Mouse (Mus musculus): ENCODE results near the gene Tmem150c. TPM values are rescaled to one million over a fixed set of nuclear protein-coding genes. Genes with fewer than 3 reads are reported as not detected.

Gene Tmem150c
- polyA plus RNA-seq, 1 experiment, result 1.1 TPM

DNA sequence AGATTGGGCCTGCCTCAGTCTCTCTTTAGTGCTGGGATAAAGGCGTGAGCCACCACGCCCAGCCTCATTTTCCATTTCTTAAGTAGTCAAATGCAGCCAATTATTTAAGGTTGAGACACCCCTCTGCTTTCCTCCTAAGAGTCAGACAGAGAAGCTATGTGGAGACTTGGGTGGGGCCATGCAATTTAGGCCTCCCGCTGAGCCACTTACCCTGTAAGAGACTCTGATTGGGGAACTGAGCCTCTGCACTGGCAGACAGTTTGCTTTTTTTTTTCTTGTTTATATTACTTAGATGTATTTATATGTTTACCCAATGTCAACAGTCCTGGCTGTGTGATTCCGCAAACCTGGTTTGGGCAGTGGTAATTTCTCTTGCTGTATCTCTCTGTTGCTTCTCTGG is 115.6 kb downstream of the Tmem150c start:
- no peak overlapping the region for H3K4me3 ChIP-seq (ENCODE audit: low read depth, low read length)

DNA sequence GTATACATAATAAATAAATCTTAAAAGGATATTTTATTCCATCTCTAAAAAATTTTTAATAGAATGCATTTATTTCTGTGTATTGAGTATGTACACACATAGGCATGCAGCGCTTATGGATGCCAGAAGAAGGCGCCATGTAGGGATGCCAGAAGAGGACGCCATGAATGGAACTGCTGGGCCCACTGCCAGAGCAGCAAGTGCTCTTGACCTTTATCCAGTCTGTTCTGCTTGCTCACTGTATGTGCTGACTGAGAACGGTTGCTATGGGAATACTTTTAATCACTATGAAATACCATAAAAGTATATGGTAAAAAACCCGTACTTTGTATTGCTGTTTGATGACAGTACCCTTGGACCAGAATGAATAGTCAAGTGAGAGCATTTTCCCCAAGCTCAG is 116.2 kb downstream of the Tmem150c start:
- no peaks in the 10 kb centered on the region for H3K9me3 ChIP-seq (replicated peaks; ENCODE audit: control insufficient read depth, insufficient read depth, low read length, poor library complexity, severe bottlenecking)
- TF ChIP-seq EP300 (IDR thresholded peaks at IDR 0.05; ENCODE audit: insufficient read depth, low read depth, low read length), result no peak
- TF ChIP-seq CTCF (IDR thresholded peaks at IDR 0.05; ENCODE audit: low read depth, low read length), result no peak
- TF ChIP-seq POLR2A (IDR thresholded peaks at IDR 0.05; ENCODE audit: insufficient read depth, low read length), result no peak
- H3K9ac ChIP-seq (ENCODE audit: low read depth, poor library complexity, severe bottlenecking), result no peak overlapping the region
- peaks cover 7% of the 10 kb centered on the region for H3K4me1 ChIP-seq (ENCODE audit: control insufficient read depth, insufficient read depth, low read length)
- peak overlapping the region; percentile 93 for H3K27ac ChIP-seq (ENCODE audit: insufficient read depth, low read length)
- no peaks in the 10 kb centered on the region for H3K27me3 ChIP-seq (ENCODE audit: control insufficient read depth, insufficient read depth, low read length, poor library complexity, severe bottlenecking)
- H3K36me3 ChIP-seq (ENCODE audit: control insufficient read depth, insufficient read depth, low read length, poor library complexity, severe bottlenecking), result 0 out of 2 replicates have a peak, but pooled peaks cover 2% of the 10 kb centered on the region
- H3K4me3 ChIP-seq (ENCODE audit: low read depth, low read length), result no peak overlapping the region

More for the DNA sequence above, 115.6 kb downstream of the Tmem150c start:
- no peaks in the 10 kb centered on the region for H3K9me3 ChIP-seq (replicated peaks; ENCODE audit: control insufficient read depth, insufficient read depth, low read length, poor library complexity, severe bottlenecking)
- 0 out of 2 replicates have a peak, but pooled peaks cover 2% of the 10 kb centered on the region for H3K36me3 ChIP-seq (ENCODE audit: control insufficient read depth, insufficient read depth, low read length, poor library complexity, severe bottlenecking)
- H3K27me3 ChIP-seq (ENCODE audit: control insufficient read depth, insufficient read depth, low read length, poor library complexity, severe bottlenecking), result no peaks in the 10 kb centered on the region
- H3K27ac ChIP-seq (ENCODE audit: insufficient read depth, low read length), result peak overlapping the region; percentile 97
- no peak overlapping the region for H3K9ac ChIP-seq (ENCODE audit: low read depth, poor library complexity, severe bottlenecking)
- H3K4me1 ChIP-seq (ENCODE audit: control insufficient read depth, insufficient read depth, low read length), result peaks cover 10% of the 10 kb centered on the region
- TF ChIP-seq CTCF (IDR thresholded peaks at IDR 0.05; ENCODE audit: low read depth, low read length) (no peak), EP300 (IDR thresholded peaks at IDR 0.05; ENCODE audit: insufficient read depth, low read depth, low read length) (peak; percentile 71), POLR2A (IDR thresholded peaks at IDR 0.05; ENCODE audit: insufficient read depth, low read length) (no peak)

GRCm38 (mm10) chr5:100042467-100042866 is 117.1 kb downstream of the Tmem150c start:
- Histone ChIP-seq H3K4me3 (ENCODE audit: low read depth, low read length) (no peak overlapping the region), H3K36me3 (ENCODE audit: control insufficient read depth, insufficient read depth, low read length, poor library complexity, severe bottlenecking) (peaks cover 9% of the 10 kb centered on the region)
- no peak for TF ChIP-seq CTCF (IDR thresholded peaks at IDR 0.05; ENCODE audit: low read depth, low read length)
- no peak for TF ChIP-seq EP300 (IDR thresholded peaks at IDR 0.05; ENCODE audit: insufficient read depth, low read depth, low read length)
- no peak for TF ChIP-seq POLR2A (IDR thresholded peaks at IDR 0.05; ENCODE audit: insufficient read depth, low read length)

GRCm38 (mm10) chr5:100041272-100041671 is 118.3 kb downstream of the Tmem150c start:
- peak overlapping the region; percentile 31; the same call in 1 of the 2 replicates for H3K4me3 ChIP-seq (ENCODE audit: low read depth, low read length)
- no peaks in the 10 kb centered on the region for H3K9me3 ChIP-seq (replicated peaks; ENCODE audit: control insufficient read depth, insufficient read depth, low read length, poor library complexity, severe bottlenecking)
- TF ChIP-seq EP300 (IDR thresholded peaks at IDR 0.05; ENCODE audit: insufficient read depth, low read depth, low read length), result 0 out of 2 replicates have a peak, but pooled peaks have one; percentile 31
- no peak for TF ChIP-seq CTCF (IDR thresholded peaks at IDR 0.05; ENCODE audit: low read depth, low read length)
- no peaks in the 10 kb centered on the region for H3K27me3 ChIP-seq (ENCODE audit: control insufficient read depth, insufficient read depth, low read length, poor library complexity, severe bottlenecking)
- no peak overlapping the region for H3K27ac ChIP-seq (ENCODE audit: insufficient read depth, low read length)
- peaks cover 20% of the 10 kb centered on the region for H3K36me3 ChIP-seq (ENCODE audit: control insufficient read depth, insufficient read depth, low read length, poor library complexity, severe bottlenecking)
- H3K4me1 ChIP-seq (ENCODE audit: control insufficient read depth, insufficient read depth, low read length), result peaks cover 5% of the 10 kb centered on the region
- no peak overlapping the region for H3K9ac ChIP-seq (ENCODE audit: low read depth, poor library complexity, severe bottlenecking)

More at GRCm38 (mm10) chr5:100042467-100042866, 117.1 kb downstream of the Tmem150c start:
- H3K27me3 ChIP-seq (ENCODE audit: control insufficient read depth, insufficient read depth, low read length, poor library complexity, severe bottlenecking), result no peaks in the 10 kb centered on the region
- H3K27ac ChIP-seq (ENCODE audit: insufficient read depth, low read length), result peak overlapping the region; percentile 93
- H3K9me3 ChIP-seq (replicated peaks; ENCODE audit: control insufficient read depth, insufficient read depth, low read length, poor library complexity, severe bottlenecking), result no peaks in the 10 kb centered on the region
- H3K4me1 ChIP-seq (ENCODE audit: control insufficient read depth, insufficient read depth, low read length), result peaks cover 7% of the 10 kb centered on the region
- H3K9ac ChIP-seq (ENCODE audit: low read depth, poor library complexity, severe bottlenecking), result no peak overlapping the region

GRCm38 (mm10) chr5:100040281-100040784 is 119.3 kb downstream of the Tmem150c start:
- H3K9ac ChIP-seq (ENCODE audit: low read depth, poor library complexity, severe bottlenecking), result peak overlapping the region; percentile 98
- H3K9me3 ChIP-seq (replicated peaks; ENCODE audit: control insufficient read depth, insufficient read depth, low read length, poor library complexity, severe bottlenecking), result no peaks in the 10 kb centered on the region
- no peaks in the 10 kb centered on the region for H3K27me3 ChIP-seq (ENCODE audit: control insufficient read depth, insufficient read depth, low read length, poor library complexity, severe bottlenecking)
- peak overlapping the region; percentile 91 for H3K4me3 ChIP-seq (ENCODE audit: low read depth, low read length)
- H3K4me1 ChIP-seq (ENCODE audit: control insufficient read depth, insufficient read depth, low read length), result peaks cover 5% of the 10 kb centered on the region
- H3K27ac ChIP-seq (ENCODE audit: insufficient read depth, low read length), result peak overlapping the region; percentile 60
- TF ChIP-seq POLR2A (IDR thresholded peaks at IDR 0.05; ENCODE audit: insufficient read depth, low read length) (no peak), CTCF (IDR thresholded peaks at IDR 0.05; ENCODE audit: low read depth, low read length) (no peak)
- peaks cover 28% of the 10 kb centered on the region for H3K36me3 ChIP-seq (ENCODE audit: control insufficient read depth, insufficient read depth, low read length, poor library complexity, severe bottlenecking)

GRCm38 (mm10) chr5:100039602-100040142 is 119.9 kb downstream of the Tmem150c start, which contains the start of the genes Hnrnpdl and Enoph1:
Gene Hnrnpdl (minus strand): TSS chr5:100039664.
Gene Enoph1 (plus strand): TSS chr5:100039985.
- H3K9me3 ChIP-seq (replicated peaks; ENCODE audit: control insufficient read depth, insufficient read depth, low read length, poor library complexity, severe bottlenecking), result no peaks in the 10 kb centered on the region
- peaks cover 2% of the 10 kb centered on the region for H3K4me1 ChIP-seq (ENCODE audit: control insufficient read depth, insufficient read depth, low read length)
- peak within 1 kb of the TSS; percentile 98 for H3K9ac ChIP-seq (ENCODE audit: low read depth, poor library complexity, severe bottlenecking)
- H3K36me3 ChIP-seq (ENCODE audit: control insufficient read depth, insufficient read depth, low read length, poor library complexity, severe bottlenecking), result peaks cover 35% of the 10 kb centered on the region
- peak within 1 kb of the TSS; percentile 99 for H3K4me3 ChIP-seq (ENCODE audit: low read depth, low read length)
- TF ChIP-seq EP300 (IDR thresholded peaks at IDR 0.05; ENCODE audit: insufficient read depth, low read depth, low read length), result no peak
- peak; percentile 62 for TF ChIP-seq POLR2A (IDR thresholded peaks at IDR 0.05; ENCODE audit: insufficient read depth, low read length)
- H3K27ac ChIP-seq (ENCODE audit: insufficient read depth, low read length), result peak within 1 kb of the TSS; percentile 69
- no peaks in the 10 kb centered on the region for H3K27me3 ChIP-seq (ENCODE audit: control insufficient read depth, insufficient read depth, low read length, poor library complexity, severe bottlenecking)

Data from ES-Bruce4 (cell line).